Mouse (Mus musculus): ENCODE data around the gene D630003M21Rik. TPM values are rescaled to one million over a fixed set of nuclear protein-coding genes. Genes with fewer than 3 reads are reported as not detected.

The D630003M21Rik gene
- total RNA-seq (2021) = 1 to 10 TPM; 1.2 to 2.2 TPM
- long read RNA-seq, experiment 1, partial matches to known transcripts = 1 of 3 reads
- long read RNA-seq, experiment 1, other reads (novel, unspliced or antisense) = 1 of 3 reads
- long read RNA-seq, experiment 2, partial matches to known transcripts = 0 of 3 reads
- long read RNA-seq, experiment 2, other reads (novel, unspliced or antisense) = 1 of 3 reads

DNA sequence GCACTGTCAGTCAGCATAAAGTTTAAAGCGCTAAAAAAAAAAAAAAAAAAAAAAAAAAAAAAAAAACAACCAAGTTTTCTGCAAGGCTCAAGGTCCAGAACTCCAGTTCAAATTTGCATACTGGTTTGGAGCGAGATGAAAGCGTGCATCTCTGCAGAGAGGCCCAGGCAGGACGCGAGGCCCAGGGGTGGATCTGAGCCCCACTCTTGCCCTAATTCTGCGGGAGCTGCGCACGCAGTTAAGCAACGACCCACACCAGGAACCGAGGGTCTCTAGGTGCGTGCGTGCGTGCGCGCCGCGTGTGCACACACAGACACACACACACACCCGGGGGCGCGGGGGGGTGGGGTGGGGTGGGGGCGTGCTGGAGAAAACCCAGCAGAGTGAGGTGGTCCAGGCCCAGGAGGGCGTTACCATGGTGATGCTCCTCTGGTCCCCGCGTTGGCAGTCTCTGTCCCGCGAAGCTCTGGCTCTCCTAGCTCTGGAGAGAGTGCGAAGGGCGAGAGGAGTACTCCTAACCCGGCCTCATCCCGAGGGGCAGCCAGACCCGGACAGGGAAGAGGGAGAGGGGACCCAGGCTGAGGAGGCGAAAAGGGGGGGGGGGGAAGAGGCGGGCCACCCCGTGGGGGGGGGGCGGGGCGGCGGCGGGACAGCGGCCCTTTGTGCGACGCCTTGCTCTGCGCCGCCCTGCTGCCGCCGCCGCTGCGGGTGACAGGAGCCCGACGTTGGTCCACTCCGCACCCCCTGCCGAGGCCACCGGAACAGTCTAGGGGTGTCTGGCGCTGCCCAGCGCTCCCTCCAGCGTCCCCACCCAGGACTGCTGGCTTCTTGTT, at the start of gene D630003M21Rik:
D630003M21Rik (minus strand) TSS at position 553 of the 833 bp plus-strand sequence.
- intact Hi-C loops (cut with DNase I) = no loop called here

DNA sequence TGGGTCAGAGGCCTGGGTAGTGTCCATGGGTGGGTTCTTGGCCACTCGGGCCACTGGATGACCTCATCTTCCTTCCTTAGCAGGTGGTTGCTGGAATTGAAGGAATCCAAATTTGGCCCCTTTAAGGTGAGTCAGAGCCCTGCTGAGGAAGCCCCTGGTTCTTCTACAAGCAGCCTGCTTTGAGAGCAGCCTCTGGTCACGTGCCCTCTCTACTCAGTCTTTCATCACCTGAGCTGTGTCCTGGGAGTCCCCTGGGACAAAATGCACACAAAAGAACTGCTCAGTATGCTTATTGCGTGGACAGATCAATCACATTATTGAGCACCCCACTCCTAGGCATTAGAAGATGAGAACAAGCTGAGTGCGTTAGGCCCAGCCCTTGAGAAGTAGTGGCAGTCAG, 47.9 kb upstream of the D630003M21Rik start:
- intact Hi-C loops (cut with DNase I) = no loop called here
- TF ChIP-seq CTCF (IDR thresholded peaks at IDR 0.05) = no peak
- no peak overlapping the region for H3K4me3 ChIP-seq

More for the DNA sequence above, at the start of gene D630003M21Rik:
- DNase-seq = peak; percentile 59
- Histone ChIP-seq H3K4me3 (peak within 1 kb of the TSS; percentile 70), H3K27ac (peak within 1 kb of the TSS; percentile 82)
- 0 out of 2 replicates have a peak, but pooled peaks have one; percentile 2 for TF ChIP-seq CTCF (IDR thresholded peaks at IDR 0.05)

DNA sequence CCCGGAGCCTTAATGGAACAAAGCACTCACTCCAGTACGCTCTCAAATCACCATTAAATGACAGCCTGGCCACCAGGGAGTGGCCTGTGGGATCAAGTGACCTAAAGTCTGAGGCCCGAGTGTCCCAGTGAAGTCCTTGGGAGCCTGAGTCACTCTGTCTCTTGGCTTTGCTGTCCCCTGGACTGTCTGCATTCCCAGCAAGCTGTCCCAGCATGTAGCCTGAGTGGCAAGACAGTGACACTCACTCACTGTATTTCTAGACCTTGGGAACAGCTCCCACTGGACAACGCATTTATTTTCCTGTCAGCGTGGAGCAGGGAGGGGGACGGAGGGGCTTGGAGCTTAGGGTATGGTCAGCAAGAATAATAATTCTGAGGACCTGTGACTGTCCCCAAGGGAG, 47.4 kb upstream of the D630003M21Rik start:
- no peak for DNase-seq
- Histone ChIP-seq H3K4me3 (no peak overlapping the region), H3K27ac (no peak overlapping the region)
- intact Hi-C loops (cut with DNase I) = no loop called here
- no peak for TF ChIP-seq CTCF (IDR thresholded peaks at IDR 0.05)

More for the DNA sequence above, 47.9 kb upstream of the D630003M21Rik start:
- H3K27ac ChIP-seq = no peak overlapping the region
- no peak for DNase-seq

DNA sequence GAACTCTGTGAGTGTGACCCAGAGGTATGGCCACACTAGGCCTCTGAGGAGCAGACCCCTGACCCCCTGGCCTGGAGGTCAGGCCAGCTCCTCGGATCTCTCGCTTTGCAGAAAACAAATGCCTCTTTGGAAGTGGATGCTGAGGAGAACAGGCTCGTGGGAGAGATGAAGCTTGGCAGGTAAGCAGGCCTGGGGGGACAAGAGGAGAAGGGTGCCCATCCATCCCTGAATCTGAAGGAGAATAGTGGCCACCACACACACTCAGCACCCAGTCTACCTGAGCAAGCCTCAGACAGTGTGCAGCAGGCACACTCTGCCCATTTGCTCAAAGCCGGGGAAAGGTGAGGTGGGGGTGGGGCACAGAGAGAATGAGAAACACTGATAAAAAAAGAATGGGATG, 46.8 kb upstream of the D630003M21Rik start:
- intact Hi-C loops (cut with DNase I) = no loop called here
- H3K27ac ChIP-seq = no peak overlapping the region
- DNase-seq = no peak
- TF ChIP-seq CTCF (IDR thresholded peaks at IDR 0.05) = no peak
- no peak overlapping the region for H3K4me3 ChIP-seq

DNA sequence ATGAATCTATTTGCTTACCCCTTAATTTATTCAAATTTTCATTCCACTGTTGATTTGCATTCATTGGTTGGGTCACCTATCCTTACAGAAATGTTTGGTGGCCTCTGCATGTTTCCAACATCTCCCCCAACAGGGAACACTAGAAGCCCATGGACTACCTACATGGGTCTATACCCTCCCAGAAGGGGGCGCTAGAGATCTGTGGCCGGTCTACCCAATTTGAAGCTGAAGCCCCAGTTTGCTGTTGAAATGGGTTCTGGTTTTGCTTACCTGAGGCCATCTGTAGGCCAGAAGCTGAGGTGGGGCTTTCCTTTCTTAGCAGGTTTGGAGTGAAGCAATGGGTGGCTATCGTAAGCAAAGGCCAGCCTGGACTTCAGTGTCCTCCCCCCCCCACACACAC, 46.3 kb upstream of the D630003M21Rik start:
- TF ChIP-seq CTCF (IDR thresholded peaks at IDR 0.05) = peak; percentile 40
- H3K4me3 ChIP-seq = no peak overlapping the region
- H3K27ac ChIP-seq = no peak overlapping the region
- intact Hi-C loops (cut with DNase I) = no loop called here
- peak; percentile 38 for DNase-seq

DNA sequence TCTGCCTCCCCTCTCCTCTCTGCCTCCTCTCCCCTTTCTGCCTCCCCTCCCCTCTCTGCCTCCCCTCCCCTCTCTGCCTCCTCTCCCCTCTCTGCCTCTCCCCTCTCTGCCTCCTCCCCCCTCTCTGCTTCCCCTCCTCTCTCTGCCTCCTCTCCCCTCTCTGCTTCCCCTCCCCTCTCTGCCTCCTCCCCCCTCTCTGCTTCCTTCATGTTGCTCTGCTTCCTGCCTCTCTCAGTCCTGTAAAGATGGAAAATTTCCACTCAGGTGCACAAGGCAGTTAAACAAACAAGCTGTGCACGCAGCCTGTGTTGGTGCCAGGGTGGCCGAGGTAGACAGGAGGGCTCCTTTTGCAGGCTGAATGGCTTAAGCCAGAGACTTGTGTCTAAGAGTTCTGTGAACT, 44.6 kb upstream of the D630003M21Rik start:
- TF ChIP-seq CTCF (IDR thresholded peaks at IDR 0.05) = no peak
- intact Hi-C loops (cut with DNase I) = no loop called here
- H3K27ac ChIP-seq = no peak overlapping the region
- no peak overlapping the region for H3K4me3 ChIP-seq
- no peak for DNase-seq

DNA sequence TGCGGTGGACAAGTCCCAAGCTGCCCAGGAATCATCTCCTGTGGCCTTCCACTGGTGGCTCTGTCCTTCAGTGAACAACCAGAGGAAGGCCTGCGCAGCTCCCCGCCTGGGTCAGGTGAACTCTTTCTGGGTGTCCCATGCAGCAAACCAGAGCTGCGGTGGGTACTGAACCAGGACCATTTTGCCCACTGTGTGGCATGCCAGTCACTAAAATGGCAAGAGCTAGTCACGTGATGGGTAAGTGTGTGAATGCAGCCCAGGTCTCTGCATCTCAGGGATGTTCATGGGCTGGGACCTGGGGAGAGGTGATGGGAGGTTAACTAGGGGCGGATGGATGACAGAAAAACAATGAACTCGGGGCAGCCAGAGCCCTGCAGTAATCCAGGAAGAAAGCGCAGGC, 41.0 kb upstream of the D630003M21Rik start:
- intact Hi-C loops (cut with DNase I) = no loop called here
- H3K27ac ChIP-seq = no peak overlapping the region

DNA sequence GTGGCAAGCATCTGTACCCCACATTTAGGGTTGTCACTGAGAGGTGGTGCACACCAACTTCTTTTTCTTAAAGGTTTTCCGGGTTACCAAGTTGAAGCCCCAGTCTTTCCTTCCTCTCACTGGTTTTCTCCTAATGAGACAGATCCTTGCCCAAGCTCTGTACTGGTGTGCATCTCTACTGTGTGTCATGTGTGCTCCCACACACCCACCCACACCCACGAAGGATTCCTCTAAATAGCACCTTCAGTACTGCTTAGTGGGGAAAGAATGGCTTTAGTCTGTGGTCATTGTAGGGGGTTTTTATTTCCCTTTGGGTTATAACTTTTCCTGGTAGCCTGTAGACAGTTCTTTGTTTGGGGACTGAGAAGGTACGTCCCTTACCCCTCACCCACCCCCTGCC, 35.9 kb upstream of the D630003M21Rik start:
- DNase-seq = no peak
- intact Hi-C loops (cut with DNase I) = no loop called here
- TF ChIP-seq CTCF (IDR thresholded peaks at IDR 0.05) = no peak
- H3K4me3 ChIP-seq = no peak overlapping the region
- H3K27ac ChIP-seq = no peak overlapping the region

More for the DNA sequence above, 41.0 kb upstream of the D630003M21Rik start:
- TF ChIP-seq CTCF (IDR thresholded peaks at IDR 0.05) = no peak
- DNase-seq = no peak
- H3K4me3 ChIP-seq = no peak overlapping the region

DNA sequence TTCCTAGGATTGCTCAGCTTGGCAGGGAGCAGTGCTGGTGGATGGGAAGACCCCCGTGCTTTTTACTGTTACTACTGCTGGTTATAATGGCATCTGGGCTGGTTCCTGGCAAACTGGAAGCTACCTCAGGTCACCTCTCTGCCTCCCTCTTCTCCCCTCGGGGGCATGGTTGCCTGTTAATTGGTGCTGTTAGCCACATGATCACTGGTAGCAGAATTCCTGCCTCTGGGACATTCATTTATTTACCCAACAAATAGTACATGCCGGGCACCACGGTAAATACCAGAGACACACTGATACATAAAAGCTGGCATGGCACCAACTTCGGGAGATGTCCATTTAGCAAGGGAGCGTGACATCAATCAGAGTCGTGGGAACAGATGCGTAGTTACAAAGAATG, 30.5 kb upstream of the D630003M21Rik start:
- no peak for DNase-seq
- H3K4me3 ChIP-seq = no peak overlapping the region
- intact Hi-C loops (cut with DNase I) = loop anchor here (2.0 kb wide), 1 partner anchor 35 kb away; no protein-coding TSS in a partner anchor
- H3K27ac ChIP-seq = no peak overlapping the region
- TF ChIP-seq CTCF (IDR thresholded peaks at IDR 0.05) = no peak

DNA sequence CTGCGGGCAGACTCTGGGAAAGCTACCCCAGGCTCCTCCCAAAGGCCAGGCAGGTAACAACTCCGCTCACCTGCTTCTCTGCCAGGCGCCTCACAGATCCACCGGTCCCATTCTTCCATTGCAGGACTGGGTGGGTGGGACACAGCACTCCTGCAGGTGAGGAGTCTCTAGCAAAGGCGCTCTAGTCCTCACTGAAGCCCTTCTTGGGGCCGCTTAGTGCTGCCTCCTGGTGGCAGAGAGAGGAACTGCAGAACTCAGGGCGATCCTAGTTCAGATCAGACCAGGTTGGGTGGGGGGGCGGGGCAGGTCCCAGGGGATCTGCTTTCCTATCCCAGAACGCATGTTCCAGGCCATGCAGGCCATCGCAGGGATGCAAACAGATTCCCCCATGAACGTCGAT, 29.8 kb upstream of the D630003M21Rik start:
- intact Hi-C loops (cut with DNase I) = loop anchor here (1.0 to 2.0 kb wide), 2 partner anchors 34 to 51 kb away; no protein-coding TSS in a partner anchor
- no peak overlapping the region for H3K27ac ChIP-seq
- peak; percentile 78 for DNase-seq
- no peak overlapping the region for H3K4me3 ChIP-seq
- TF ChIP-seq CTCF (IDR thresholded peaks at IDR 0.05) = peak; percentile 74

DNA sequence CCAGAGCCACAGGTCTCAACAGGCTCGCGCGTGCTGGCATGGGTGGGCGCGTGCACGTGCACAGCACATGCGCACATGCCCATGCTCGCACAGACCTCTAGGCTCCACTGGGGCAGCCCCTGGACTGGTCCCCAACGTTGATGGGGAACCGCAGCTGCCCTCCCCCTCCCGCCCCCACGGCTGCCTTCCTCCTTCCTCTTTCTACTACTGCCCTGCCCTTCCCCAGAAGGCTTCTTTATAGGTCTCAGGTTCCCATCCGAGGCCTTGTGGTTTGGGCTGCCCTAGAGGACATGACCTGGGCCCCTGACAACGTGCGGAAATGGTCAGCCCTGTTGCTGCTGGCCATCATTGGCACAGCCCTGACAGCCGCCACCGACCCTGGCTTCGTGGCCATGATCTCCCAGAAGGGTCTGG, 29.0 kb upstream of the D630003M21Rik start, which contains the start of gene Bpi:
Bpi (plus strand) TSS at position 90 of the 414 bp plus-strand sequence.
- intact Hi-C loops (cut with DNase I) = loop anchor here (1.0 to 2.0 kb wide), 2 partner anchors 33 to 51 kb away; no protein-coding TSS in a partner anchor

DNA sequence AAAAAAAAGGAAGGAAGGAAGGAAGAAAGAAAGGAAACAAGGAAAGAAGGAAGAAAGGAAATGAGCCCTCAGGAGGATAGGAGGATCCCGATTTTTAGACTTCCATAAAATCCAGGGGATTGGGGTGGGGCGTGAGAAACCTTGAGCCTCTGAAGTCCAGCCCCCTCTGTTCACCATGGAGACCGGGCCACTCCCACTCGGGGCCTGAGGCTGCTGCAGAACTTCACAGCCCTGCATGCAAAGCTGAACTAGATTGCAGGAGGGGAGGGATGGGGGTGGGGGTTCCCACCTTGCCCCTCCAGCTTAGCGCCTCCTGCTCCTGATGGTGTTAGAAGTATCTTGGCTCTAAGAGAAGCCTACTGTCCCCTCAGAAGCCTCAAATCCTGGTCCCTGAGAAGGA, 27.9 kb upstream of the D630003M21Rik start:
- Histone ChIP-seq H3K4me3 (no peak overlapping the region), H3K27ac (peak overlapping the region; percentile 53; the same call in 1 of the 2 replicates)
- intact Hi-C loops (cut with DNase I) = no loop called here
- DNase-seq = peak; percentile 61
- no peak for TF ChIP-seq CTCF (IDR thresholded peaks at IDR 0.05)

More for the DNA sequence above, 29.0 kb upstream of the D630003M21Rik start, which contains the start of gene Bpi:
- DNase-seq = no peak
- Histone ChIP-seq H3K4me3 (no peak within 1 kb of the TSS), H3K27ac (peak within 1 kb of the TSS; percentile 53; the same call in 1 of the 2 replicates)
- TF ChIP-seq CTCF (IDR thresholded peaks at IDR 0.05) = no peak

DNA sequence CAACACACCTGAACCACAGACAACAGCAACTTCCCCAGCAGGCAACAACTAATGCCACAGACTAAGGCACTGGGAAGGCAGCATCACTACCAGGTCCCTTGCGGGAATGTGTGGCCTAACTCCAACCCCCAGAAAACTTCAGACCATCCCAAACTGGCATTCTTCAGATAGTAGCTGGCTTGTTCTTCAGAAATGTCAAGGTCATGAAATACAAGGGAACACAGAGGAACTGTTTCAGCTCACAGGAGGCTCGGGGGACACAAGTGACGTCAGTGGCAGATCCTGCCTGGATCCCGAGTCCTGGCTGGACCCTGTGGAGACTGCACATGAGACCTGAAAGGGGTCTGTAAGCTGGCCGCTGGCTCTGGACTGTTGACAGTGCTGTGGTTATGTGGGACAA, 24.8 kb upstream of the D630003M21Rik start:
- intact Hi-C loops (cut with DNase I) = no loop called here
- Histone ChIP-seq H3K4me3 (no peak overlapping the region), H3K27ac (no peak overlapping the region)
- no peak for TF ChIP-seq CTCF (IDR thresholded peaks at IDR 0.05)
- DNase-seq = no peak
